Mouse (Mus musculus) neural tube, embryonic 11.5 days (tissue): ENCODE results near the gene Prkch. TPM values are rescaled to one million over a fixed set of nuclear protein-coding genes. Genes with fewer than 3 reads are reported as not detected.

ENCODE experiments used
- ATAC-seq: fragments of 200-750 bp; cut with Nextera tagmentation; 2 replicates; pipeline ENCODE4 v1.8.0; 2017; ENCODE audit warnings: moderate number of reproducible peaks, mild to moderate bottlenecking, moderate TSS enrichment, moderate library complexity; ENCODE audit not compliant: insufficient read depth, low FRiP score, low TSS enrichment
- DNase-seq: peaks from one replicate; pipeline ENCODE4 v3.0.0-alpha.2; 2015; ENCODE audit warnings: low spot score
- H3K27ac ChIP-seq: fragments of 300-500 bp; sonication (generic); 2 replicates; pipeline ENCODE4 v1.5.1; 2014; ENCODE audit warnings: low read depth, mild to moderate bottlenecking, low read length
- H3K27me3 ChIP-seq: fragments of 300-500 bp; sonication (generic); 2 replicates; pipeline ENCODE4 v1.6.1; 2014; ENCODE audit warnings: mild to moderate bottlenecking, low read length, mixed read lengths; ENCODE audit not compliant: control insufficient read depth, insufficient read depth
- H3K36me3 ChIP-seq: fragments of 300-500 bp; sonication (generic); 2 replicates; pipeline ENCODE4 v1.6.1; 2014; ENCODE audit warnings: mild to moderate bottlenecking, low read length, moderate library complexity, mixed read lengths; ENCODE audit not compliant: control insufficient read depth, insufficient read depth
- H3K4me1 ChIP-seq: fragments of 300-500 bp; sonication (generic); 2 replicates; pipeline ENCODE4 v1.6.1; 2014; ENCODE audit warnings: low read length, mixed read lengths; ENCODE audit not compliant: control insufficient read depth, insufficient read depth
- H3K4me2 ChIP-seq: fragments of 300-500 bp; sonication (generic); 2 replicates; pipeline ENCODE4 v1.6.1; 2014; ENCODE audit warnings: low read depth, mild to moderate bottlenecking, moderate library complexity
- H3K4me3 ChIP-seq: fragments of 300-500 bp; sonication (generic); 2 replicates; pipeline ENCODE4 v1.5.1; 2014; ENCODE audit warnings: low read depth, low read length
- H3K9ac ChIP-seq: fragments of 300-500 bp; sonication (generic); 2 replicates; pipeline ENCODE4 v1.6.1; 2014; ENCODE audit warnings: mild to moderate bottlenecking, low read length
- H3K9me3 ChIP-seq: fragments of 300-500 bp; sonication (generic); 2 replicates; pipeline ENCODE4 v1.6.1; 2016; ENCODE audit warnings: low read length; ENCODE audit not compliant: control insufficient read depth
- WGBS: fragments of 180-500 bp; shearing (Covaris S2); extraction: QIAGEN DNeasy Blood & Tissue Kit; methylation state at CpG from one replicate; pipeline ENCODE4 v1.1.7; 2014; 5-methylcytosine and 5-hydroxymethylcytosine counted together
- polyA plus RNA-seq: library from polyadenylated mRNA; unstranded; fragments of >200 nt; fragmentation: Nextera tagmentation; extraction: Ambion mirVana; gene quantifications from 2 replicates; pipeline ENCODE4 v1.2.1, GENCODE M21; 2014

Gene Prkch
- polyA plus RNA-seq, 1 experiment from 2014 or later = 11.7 TPM

DNA sequence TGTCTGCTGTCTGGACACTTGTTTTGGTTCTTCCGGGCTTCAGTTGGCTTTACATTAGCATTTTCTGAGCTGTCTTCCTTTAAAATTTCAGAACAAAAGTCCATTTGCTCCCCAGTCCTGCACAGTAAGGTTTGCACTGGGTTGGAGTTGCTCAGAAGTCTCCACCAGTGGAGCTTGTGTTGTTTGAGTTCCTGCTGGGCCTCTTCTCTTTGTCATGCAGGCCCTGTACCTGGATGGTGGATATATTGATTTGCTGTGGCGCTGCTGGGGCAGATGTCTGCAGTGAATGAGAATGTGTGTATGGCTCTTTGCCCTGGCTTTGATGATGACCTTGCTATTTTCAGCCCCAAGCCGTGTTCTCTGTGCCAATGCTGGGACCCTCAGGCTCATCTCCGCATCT lies 15.9 kb downstream of the Prkch start:
- no peak overlapping the region for H3K9ac ChIP-seq
- no peak overlapping the region for H3K27ac ChIP-seq
- H3K27me3 ChIP-seq = no peaks in the 10 kb centered on the region
- DNase-seq = no peak
- no peak for ATAC-seq
- no peaks in the 10 kb centered on the region for H3K9me3 ChIP-seq
- H3K36me3 ChIP-seq = no peaks in the 10 kb centered on the region
- H3K4me3 ChIP-seq = no peak overlapping the region
- no peak overlapping the region for H3K4me2 ChIP-seq
- H3K4me1 ChIP-seq = no peaks in the 10 kb centered on the region
- WGBS = 77% methylated on average over 4 of the region's 4 CpGs

DNA sequence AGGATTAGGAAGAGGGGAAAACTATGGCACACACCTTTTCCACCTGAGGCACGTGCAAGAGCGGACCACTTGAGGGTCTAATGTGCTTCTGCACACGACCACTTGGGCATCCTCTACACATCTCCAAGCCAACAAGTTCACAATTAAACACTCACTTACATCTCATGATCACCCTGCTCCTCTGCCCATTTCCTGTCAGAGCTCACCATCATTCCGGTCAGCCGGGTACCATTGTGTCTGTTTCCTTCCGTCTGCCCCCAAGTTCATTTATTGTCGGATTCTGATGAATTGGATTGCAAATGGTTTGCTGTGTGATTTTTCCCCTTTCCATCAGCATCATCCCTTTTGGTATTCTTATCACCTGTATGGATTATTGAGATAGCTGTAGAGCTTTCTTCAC lies 18.4 kb downstream of the Prkch start:
- H3K27me3 ChIP-seq = no peaks in the 10 kb centered on the region
- 94% methylated on average over 7 of the region's 7 CpGs for WGBS
- ATAC-seq (no peak), DNase-seq (no peak)
- H3K4me2 ChIP-seq = no peak overlapping the region
- H3K4me3 ChIP-seq = no peak overlapping the region
- no peaks in the 10 kb centered on the region for H3K36me3 ChIP-seq
- H3K9me3 ChIP-seq = no peaks in the 10 kb centered on the region
- H3K4me1 ChIP-seq = peaks cover 8% of the 10 kb centered on the region
- H3K27ac ChIP-seq = no peak overlapping the region
- no peak overlapping the region for H3K9ac ChIP-seq

DNA sequence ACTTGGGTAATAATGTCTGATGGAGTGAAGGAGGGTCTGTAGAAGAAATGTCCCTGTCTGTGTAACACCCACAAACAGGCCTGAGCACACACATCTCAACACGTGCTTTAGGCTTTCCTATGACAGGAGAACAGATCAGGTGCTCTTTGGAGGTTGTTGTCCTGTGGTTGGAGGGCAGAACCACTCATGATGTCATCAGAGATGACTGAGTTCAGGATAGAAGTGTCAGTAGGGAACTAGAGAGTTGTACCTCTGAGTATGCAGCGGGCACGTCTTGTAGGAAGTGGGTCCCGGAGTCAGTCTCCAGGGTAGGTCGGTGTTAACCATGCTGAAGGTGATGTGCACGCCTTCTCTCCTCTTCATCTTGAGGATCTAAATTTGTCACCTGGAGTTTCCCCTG lies 19.1 kb downstream of the Prkch start:
- 88% methylated on average over 6 of the region's 6 CpGs for WGBS
- H3K27me3 ChIP-seq = no peaks in the 10 kb centered on the region
- no peak overlapping the region for H3K9ac ChIP-seq
- H3K4me1 ChIP-seq = peaks cover 12% of the 10 kb centered on the region
- no peaks in the 10 kb centered on the region for H3K36me3 ChIP-seq
- DNase-seq (no peak), ATAC-seq (no peak)
- no peak overlapping the region for H3K27ac ChIP-seq
- H3K4me2 ChIP-seq = no peak overlapping the region
- H3K9me3 ChIP-seq = no peaks in the 10 kb centered on the region
- H3K4me3 ChIP-seq = no peak overlapping the region

DNA sequence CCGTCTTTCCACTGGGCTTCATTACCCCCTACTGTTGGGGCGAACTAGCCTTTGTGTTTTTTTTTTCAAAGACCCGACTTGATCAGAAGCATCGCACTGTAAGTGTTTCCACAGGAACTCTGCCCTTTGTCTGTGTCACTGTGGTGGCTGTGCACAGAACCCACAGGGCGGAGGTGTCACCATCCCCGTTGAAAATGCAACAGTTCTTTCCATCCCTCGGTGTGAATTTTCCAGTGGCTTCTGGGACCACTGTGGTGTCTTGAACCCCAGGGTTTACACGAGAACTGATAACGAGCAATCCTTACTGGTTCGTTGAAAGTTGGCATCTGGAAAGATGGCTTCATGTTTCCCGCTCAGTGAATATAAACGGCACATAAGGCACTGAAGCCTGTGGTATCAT lies 20.2 kb downstream of the Prkch start:
- no peak overlapping the region for H3K4me3 ChIP-seq
- ATAC-seq = no peak

DNA sequence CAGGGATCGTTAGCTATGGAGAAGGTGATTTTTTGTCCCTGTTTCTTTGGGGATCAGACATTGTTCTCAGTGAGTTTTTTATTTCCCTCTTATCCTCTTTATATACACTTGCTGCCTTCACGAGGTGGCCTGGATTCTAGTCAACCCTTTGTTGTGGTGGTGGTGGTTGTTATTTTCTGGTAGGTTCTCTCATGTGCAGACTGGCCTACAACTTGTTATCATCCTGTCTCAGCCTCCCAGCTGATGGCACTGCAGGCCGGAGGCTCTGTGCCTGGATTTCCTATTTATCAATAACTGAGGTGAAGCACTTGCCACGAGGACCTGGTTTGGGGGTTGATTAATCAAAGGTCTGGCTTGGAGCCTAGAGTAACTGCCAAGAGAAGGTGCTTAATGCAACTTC lies 20.6 kb downstream of the Prkch start:
- no peaks in the 10 kb centered on the region for H3K9me3 ChIP-seq
- 84% methylated on average over 4 of the region's 4 CpGs for WGBS
- H3K9ac ChIP-seq = no peak overlapping the region
- DNase-seq = no peak
- no peak overlapping the region for H3K4me2 ChIP-seq
- no peak overlapping the region for H3K4me3 ChIP-seq
- H3K27me3 ChIP-seq = no peaks in the 10 kb centered on the region
- H3K27ac ChIP-seq = no peak overlapping the region
- peaks cover 15% of the 10 kb centered on the region for H3K4me1 ChIP-seq
- no peaks in the 10 kb centered on the region for H3K36me3 ChIP-seq
- ATAC-seq = no peak

More for the DNA sequence above, 20.2 kb downstream of the Prkch start:
- no peaks in the 10 kb centered on the region for H3K9me3 ChIP-seq
- no peak for DNase-seq
- peaks cover 12% of the 10 kb centered on the region for H3K4me1 ChIP-seq
- no peak overlapping the region for H3K9ac ChIP-seq
- H3K27ac ChIP-seq = no peak overlapping the region
- H3K4me2 ChIP-seq = no peak overlapping the region
- 82% methylated on average over 12 of the region's 12 CpGs for WGBS
- no peaks in the 10 kb centered on the region for H3K36me3 ChIP-seq
- H3K27me3 ChIP-seq = no peaks in the 10 kb centered on the region

DNA sequence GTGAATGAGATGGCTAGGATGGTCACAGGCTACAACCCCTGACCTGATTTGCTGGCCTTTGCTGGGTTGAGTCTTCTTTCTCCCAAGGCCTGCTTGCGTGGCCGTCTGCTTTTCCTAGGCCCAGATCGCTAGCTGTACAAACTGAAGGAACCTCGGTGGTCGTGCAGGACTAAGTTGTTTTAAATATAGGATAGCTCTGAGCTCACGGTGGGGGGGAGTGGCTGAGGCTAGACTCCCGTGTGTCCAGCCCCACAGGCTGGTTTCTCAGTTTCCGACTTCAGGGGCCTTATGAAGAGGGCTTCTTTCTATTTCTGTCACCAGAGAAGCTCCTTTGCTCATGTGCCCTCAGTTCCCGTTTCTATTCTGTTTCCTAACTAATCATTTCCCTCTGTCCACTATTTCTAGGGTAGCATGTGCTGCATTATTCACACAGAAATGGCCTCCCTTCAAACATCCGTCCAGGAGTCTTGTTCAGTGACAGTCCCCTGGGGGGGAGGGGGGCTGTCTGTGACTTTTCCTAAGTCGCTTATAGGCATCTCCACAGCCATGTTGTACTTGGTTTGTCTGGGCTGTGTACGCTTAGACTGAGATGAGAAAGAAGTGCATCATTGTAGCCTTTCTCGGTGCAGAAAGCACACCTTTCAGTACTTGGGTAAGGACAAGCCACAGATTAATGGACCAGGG lies 22.9 kb downstream of the Prkch start:
- Histone ChIP-seq H3K27me3 (no peaks in the 10 kb centered on the region), H3K4me2 (no peak overlapping the region), H3K4me1 (peaks cover 15% of the 10 kb centered on the region), H3K9ac (no peak overlapping the region), H3K27ac (peak overlapping the region; percentile 34; the same call in 1 of the 2 replicates), H3K4me3 (no peak overlapping the region), H3K9me3 (no peaks in the 10 kb centered on the region), H3K36me3 (no peaks in the 10 kb centered on the region)
- WGBS = 48% methylated on average over 13 of the region's 13 CpGs
- ATAC-seq (peak; percentile 42), DNase-seq (no peak)

DNA sequence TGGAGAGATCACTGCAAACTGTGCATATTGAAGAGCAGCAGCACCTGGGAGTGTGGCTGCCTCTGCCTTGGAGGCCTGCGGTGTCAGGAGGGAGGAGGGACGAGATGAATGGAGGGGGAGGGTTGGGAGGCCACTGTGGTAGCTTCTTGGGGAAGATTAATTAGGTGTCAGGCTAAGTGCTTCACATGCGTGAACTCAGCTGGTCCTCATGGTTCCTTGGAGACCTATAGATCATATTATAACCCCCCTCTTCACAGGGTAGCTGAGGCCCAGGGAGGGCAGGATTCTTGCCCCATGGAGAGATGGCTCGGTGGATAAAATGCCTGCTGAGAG lies 23.4 kb downstream of the Prkch start:
- 0% methylated on average over 4 of the region's 4 CpGs for WGBS
- Histone ChIP-seq H3K27ac (peak overlapping the region; percentile 72; the same call in 1 of the 2 replicates), H3K4me3 (no peak overlapping the region), H3K36me3 (no peaks in the 10 kb centered on the region), H3K27me3 (no peaks in the 10 kb centered on the region), H3K9me3 (no peaks in the 10 kb centered on the region), H3K4me2 (no peak overlapping the region), H3K4me1 (peaks cover 15% of the 10 kb centered on the region), H3K9ac (no peak overlapping the region)
- ATAC-seq (peak; percentile 89), DNase-seq (peak; percentile 74)

DNA sequence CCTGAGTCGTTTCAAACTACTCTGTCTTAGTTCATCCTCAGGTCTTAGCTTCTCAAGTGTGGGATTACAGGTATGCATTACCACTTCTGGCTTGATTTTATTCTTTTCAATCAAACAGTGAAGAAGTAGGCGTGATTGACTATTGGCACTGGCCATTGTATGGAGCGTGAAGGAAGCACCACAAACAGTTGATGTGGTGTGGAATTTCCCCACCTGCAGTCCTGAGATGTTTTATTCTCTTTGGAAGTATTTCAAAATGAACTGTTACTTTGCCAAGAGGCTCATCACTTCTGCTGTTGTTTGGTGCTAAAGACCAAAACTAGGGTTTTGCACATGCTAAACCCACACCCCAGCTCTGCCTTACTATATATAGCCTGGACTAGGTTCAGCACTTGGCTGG lies 24.7 kb downstream of the Prkch start:
- ATAC-seq = no peak
- Histone ChIP-seq H3K9ac (no peak overlapping the region), H3K4me3 (no peak overlapping the region), H3K27me3 (no peaks in the 10 kb centered on the region), H3K4me2 (no peak overlapping the region), H3K36me3 (no peaks in the 10 kb centered on the region), H3K4me1 (peaks cover 15% of the 10 kb centered on the region), H3K27ac (no peak overlapping the region), H3K9me3 (no peaks in the 10 kb centered on the region)
- 87% methylated on average over 3 of the region's 3 CpGs for WGBS
- DNase-seq = no peak

DNA sequence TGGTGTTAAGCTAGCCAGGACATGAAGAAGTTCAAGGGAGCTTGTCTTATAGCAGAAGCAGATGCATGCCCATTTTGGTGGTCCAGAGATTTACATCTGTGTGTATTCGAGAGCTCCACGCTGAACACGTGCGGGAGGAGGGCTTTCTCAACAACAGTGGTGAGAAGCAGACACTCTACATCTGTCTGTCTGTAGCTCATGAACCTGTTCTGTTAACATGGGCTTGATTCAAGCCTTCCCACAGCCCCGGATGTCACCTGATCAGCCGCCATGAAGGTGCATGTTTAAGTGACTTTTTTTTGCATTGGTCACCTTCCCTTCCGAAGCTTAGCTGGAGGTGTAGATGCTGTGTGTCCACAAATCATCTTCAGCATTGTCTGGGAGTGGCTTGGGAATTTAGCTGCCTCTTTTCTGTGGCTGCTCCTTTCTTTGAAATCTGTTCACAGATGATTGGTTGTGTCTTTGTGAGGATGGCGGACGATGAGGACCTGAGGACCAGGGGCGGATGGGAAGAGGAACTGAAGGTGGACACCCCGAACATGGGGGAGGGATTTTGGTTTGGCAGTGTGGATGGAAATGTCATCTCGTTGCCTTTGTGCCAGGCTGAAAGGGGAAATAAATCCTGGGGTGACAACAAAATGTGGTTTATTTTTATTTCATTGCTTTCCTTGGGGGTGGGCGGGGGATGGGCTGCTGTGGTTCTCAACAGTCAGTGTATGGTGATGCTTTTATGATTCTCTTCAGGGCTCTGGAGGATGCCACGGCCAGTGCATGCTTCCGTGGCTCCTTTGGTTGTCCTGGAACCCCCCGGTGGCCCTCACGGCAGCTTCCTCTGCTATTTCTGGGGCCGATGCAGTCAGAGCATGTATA lies 25.3 kb downstream of the Prkch start:
- ATAC-seq (no peak), DNase-seq (no peak)
- WGBS = 60% methylated on average over 18 of the region's 18 CpGs
- Histone ChIP-seq H3K27me3 (no peaks in the 10 kb centered on the region), H3K36me3 (no peaks in the 10 kb centered on the region), H3K4me2 (no peak overlapping the region), H3K9me3 (no peaks in the 10 kb centered on the region), H3K4me3 (no peak overlapping the region), H3K9ac (no peak overlapping the region), H3K27ac (no peak overlapping the region), H3K4me1 (peaks cover 15% of the 10 kb centered on the region)
